Mouse (Mus musculus): ENCODE measurements around the gene Cxcl16.

GRCm38 (mm10) chr11:70409594-70410296 lies 50.0 kb downstream of the Cxcl16 start, which contains the start of gene Pelp1:
- TF ChIP-seq CTCF (IDR thresholded peaks at IDR 0.05; ENCODE audit: insufficient read depth, low read depth, low read length) (no peak), POLR2A (IDR thresholded peaks at IDR 0.05; ENCODE audit: insufficient read depth, low read depth, low read length) (peak; percentile 90)

All from olfactory bulb, adult 2 months (tissue).